Comparison of ENCODE assay signal across 34 mouse cellular contexts in genomic region chrX:106555457-106555856, GRCm38 (mm10). TPM values are rescaled to one million over a fixed set of nuclear protein-coding genes. Genes with fewer than 3 reads are reported as not detected.
"Had no signal": no experiment of that assay in that cellular context is flagged by ENCODE, and none has a peak within 500 bp of the region (broad histone marks: within the 10 kb centered on the region; RNA-seq: fewer than 3 reads in every experiment).

No protein-coding gene starts in this region.

- DNase-seq: left cerebral cortex, postnatal 4 days; liver; liver, embryonic 13.5 days; liver, postnatal 0 days; lung, adult 18-20 months; lung, adult 2 months; lung, embryonic 14.5 days; lung, postnatal 10 days; lung, postnatal 14 days; lung, postnatal 36 days; lung, postnatal 4 days; midbrain, embryonic 14.5 days had no signal

- H3K27me3 ChIP-seq: limb, embryonic 12.5 days; limb, embryonic 13.5 days; limb, embryonic 15.5 days; liver, embryonic 12.5 days; liver, embryonic 13.5 days; liver, embryonic 15.5 days; lung, embryonic 15.5 days; megakaryocyte, embryonic 14.5 days; midbrain, embryonic 12.5 days; midbrain, embryonic 13.5 days; midbrain, embryonic 15.5 days had no signal

- H3K27ac ChIP-seq: limb, embryonic 10.5 days; limb, embryonic 12.5 days; limb, embryonic 13.5 days; limb, embryonic 15.5 days; liver, embryonic 12.5 days; liver, embryonic 13.5 days; liver, embryonic 14.5 days; liver, embryonic 15.5 days; lung, embryonic 15.5 days; macrophage; midbrain, embryonic 10.5 days; midbrain, embryonic 12.5 days; midbrain, embryonic 13.5 days; midbrain, embryonic 15.5 days had no signal

- H3K4me1 ChIP-seq: limb, embryonic 10.5 days; limb, embryonic 12.5 days; limb, embryonic 13.5 days; limb, embryonic 15.5 days; liver, embryonic 12.5 days; liver, embryonic 13.5 days; liver, embryonic 15.5 days; lung, embryonic 15.5 days; megakaryocyte, embryonic 14.5 days; midbrain, embryonic 10.5 days; midbrain, embryonic 12.5 days; midbrain, embryonic 13.5 days; midbrain, embryonic 15.5 days had no signal

- H3K36me3 ChIP-seq: limb, embryonic 10.5 days; limb, embryonic 12.5 days; limb, embryonic 13.5 days; limb, embryonic 15.5 days; liver, embryonic 12.5 days; liver, embryonic 13.5 days; liver, embryonic 15.5 days; lung, embryonic 15.5 days; midbrain, embryonic 10.5 days; midbrain, embryonic 12.5 days; midbrain, embryonic 13.5 days; midbrain, embryonic 15.5 days had no signal

- H3K9me3 ChIP-seq: limb, embryonic 10.5 days; limb, embryonic 12.5 days; limb, embryonic 13.5 days; limb, embryonic 15.5 days; liver, embryonic 12.5 days; liver, embryonic 13.5 days; liver, embryonic 15.5 days; lung, embryonic 15.5 days; megakaryocyte, embryonic 14.5 days; midbrain, embryonic 10.5 days; midbrain, embryonic 12.5 days; midbrain, embryonic 13.5 days; midbrain, embryonic 15.5 days had no signal

- H3K9ac ChIP-seq: limb, embryonic 12.5 days; limb, embryonic 13.5 days; limb, embryonic 15.5 days; liver, embryonic 12.5 days; liver, embryonic 13.5 days; liver, embryonic 14.5 days; liver, embryonic 15.5 days; liver, postnatal 0 days; lung, embryonic 14.5 days; lung, embryonic 15.5 days; midbrain, embryonic 12.5 days; midbrain, embryonic 13.5 days; midbrain, embryonic 15.5 days had no signal

- H3K4me3 ChIP-seq: limb, embryonic 10.5 days; limb, embryonic 12.5 days; limb, embryonic 13.5 days; limb, embryonic 15.5 days; liver, embryonic 12.5 days; liver, embryonic 13.5 days; liver, embryonic 15.5 days; lung, embryonic 15.5 days; megakaryocyte, embryonic 14.5 days; midbrain, embryonic 10.5 days; midbrain, embryonic 12.5 days; midbrain, embryonic 13.5 days; midbrain, embryonic 15.5 days; myocyte had no signal

RNA-seq across cellular contexts. Expression of gene Gm5127, which starts 27.5 kb away (rescaled TPM):
- total RNA-seq: left cerebral cortex, postnatal 10 days; left cerebral cortex, postnatal 4 days; liver, adult 2 months; megakaryocyte-erythroid progenitor cell, adult 5-6 weeks; monocyte, adult 5-6 weeks had no signal
- polyA plus RNA-seq: limb, embryonic 15.5 days; liver, adult 2 months; liver, embryonic 11.5 days; liver, embryonic 12.5 days; liver, embryonic 13.5 days; liver, embryonic 15.5 days; liver, embryonic 16.5 days; liver, postnatal 0 days; lung, embryonic 14.5 days; lung, embryonic 15.5 days; lung, embryonic 16.5 days; myocyte had no signal

RNA-seq across cellular contexts. Expression of gene Cysltr1, which starts 48.0 kb away (rescaled TPM):
- polyA plus RNA-seq: myocyte had no signal
